Mouse (Mus musculus): ENCODE measurements around the gene Psma5.

Gene Psma5

DNA sequence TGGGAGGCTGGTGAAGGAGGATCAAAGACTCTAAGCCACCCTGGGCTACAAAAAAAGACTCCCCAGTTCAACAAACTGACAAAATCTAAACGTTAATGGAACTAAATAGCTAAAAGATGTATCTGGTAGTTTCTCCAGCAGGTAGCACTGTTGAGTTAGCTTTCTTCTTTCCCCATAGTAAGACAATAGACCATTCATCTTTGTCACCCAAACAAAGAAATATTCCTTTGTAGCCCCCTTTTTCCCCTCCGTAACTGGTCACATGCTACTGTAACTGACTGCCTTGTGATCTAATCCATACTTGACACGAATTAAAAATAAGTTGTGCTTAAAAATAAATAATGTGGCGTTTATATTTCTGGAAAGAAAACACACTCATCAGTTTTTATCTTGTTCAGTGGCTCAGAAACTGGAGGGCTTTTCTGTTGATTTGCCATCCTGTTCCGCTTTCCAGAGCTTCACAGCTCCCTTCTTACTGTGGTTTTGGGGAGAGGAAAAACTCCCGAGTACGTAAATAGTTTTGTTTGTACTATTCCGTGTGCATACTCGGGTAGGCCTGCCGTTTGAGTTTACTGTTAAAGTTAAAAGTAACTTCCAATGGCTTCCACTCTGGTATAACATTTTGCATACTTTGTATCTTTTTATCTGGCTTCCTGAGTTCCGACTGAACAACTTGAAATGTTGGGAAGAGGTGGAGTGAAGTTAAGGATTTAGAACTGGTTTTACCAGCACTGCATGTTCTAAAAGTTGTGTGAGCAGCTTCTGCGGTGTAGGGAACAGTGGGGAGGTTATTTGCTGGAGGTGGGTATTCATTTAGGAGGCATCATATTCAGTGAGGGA is 25.9 kb downstream of the Psma5 start:
- no peak for DNase-seq (ENCODE audit: low read depth)

DNA sequence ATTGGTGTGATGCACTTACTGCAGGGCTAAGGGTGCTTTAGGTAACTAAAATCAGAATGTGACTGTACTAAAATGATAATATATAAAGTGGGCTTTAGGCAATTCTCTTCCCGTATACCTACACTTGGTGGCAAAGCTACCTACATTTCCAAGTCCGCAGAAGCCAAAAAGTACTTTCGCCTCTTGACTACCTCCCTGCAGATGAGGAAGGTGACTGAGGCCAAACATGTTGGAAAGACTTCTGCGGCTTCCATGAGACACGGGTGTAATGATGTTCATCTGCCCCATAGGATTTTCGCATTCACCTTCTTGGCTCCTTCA is 26.5 kb downstream of the Psma5 start:
- no peak for DNase-seq (ENCODE audit: low read depth)

DNA sequence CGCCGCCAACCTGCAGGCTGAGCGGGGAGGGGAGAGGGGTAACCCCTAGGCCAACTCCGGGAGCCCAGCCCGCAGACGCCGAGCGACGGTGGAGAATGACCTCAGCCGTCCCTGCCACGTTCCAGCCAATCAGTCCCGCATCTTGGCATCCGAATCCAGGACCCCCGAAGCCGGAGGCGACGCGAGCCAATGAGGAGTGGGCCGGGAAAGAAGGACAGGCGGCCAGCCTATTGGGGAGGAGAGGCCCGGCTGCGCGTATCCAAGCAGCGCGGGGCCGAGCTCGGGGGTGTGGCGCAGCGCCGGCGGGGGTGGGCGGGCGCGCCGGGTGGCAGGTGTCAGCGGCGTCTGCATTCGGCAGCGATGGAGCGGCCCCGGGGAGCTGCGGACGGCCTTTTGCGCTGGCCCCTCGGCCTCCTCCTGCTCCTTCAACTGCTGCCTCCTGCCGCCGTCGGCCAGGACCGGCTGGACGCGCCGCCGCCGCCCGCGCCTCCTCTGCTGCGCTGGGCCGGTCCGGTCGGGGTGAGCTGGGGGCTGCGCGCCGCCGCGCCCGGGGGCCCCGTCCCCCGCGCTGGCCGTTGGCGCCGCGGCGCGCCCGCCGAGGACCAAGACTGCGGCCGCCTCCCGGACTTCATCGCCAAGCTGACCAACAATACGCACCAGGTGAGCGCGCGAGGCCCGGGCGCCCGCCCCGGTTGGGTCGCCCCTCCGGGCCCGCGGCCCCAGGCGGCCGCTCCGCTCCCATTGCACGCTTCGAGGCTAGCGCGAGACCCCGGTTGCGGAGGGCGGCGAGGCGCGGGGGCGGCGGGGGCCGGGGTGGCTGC is 27.3 kb downstream of the Psma5 start, which contains the start of gene Sort1:
Sort1 (plus strand) TSS at position 302 of the 821 bp plus-strand sequence.
- no peak for DNase-seq (ENCODE audit: low read depth)

DNA sequence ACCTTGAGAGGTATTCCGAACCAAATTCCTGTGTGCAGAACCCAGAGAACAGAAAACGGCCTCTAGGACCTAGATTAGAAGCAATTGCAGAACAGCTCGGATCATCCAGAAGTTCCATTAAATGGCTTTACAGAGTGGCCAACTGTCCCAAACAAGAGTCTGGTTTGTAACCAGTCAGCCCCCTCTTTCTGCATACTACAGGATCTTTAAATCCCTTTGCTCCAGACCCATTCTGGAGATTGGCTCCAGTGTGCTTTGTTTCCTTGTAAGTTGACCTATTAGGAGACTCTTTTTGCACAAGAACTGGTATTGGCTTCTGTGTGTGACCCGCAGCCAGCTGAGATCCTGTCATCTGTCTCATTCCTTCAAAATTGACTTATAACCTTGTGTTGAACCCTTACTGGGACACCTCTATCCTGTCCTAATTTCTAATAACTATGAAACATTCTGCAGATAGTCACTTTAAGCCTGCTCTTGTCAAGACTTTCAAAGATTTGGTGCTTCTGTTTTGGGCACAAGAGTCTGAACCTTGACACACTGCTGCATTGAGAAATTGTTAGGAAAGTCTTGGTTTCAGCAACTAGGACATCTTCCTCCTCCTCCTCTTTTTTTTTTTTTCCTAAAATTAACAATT is 28.5 kb downstream of the Psma5 start:
- no peak for DNase-seq (ENCODE audit: low read depth)

DNA sequence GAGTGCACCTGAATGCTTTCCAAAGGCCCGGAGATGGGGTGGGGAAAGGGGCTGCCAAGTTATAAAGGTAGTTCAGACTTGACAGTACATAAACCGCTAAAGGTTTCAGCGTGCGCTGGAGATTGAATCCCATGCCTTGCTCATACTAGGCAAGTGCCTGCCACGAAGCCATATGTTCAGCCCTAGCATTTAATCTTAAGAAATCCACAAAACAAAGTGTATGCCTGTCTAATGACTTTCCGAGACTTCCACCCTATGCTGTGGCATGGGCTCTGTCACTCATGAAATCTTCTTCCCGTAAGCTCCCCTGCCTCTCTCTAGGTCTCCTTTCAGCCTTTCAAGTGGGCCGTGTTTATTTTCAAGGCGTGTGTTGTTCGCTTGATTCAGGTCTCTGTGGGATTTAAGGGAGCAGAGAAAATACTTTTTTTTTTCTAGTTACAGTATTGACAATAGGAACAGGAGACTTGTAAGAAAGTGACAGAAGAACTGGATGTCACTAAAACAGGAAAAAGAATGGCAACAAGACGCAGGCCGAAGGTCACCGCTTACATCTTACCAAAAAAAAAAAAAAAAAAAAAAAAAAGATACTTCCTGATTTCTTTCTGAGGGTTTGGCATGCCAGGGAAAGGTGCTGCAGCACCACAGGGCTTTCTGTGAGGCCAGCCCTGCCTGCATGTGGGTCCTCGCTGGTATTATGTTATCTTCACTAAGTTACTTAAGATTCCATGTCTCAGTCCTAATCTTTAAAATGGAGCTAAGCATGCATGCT is 30.1 kb downstream of the Psma5 start:
- DNase-seq (ENCODE audit: low read depth) = no peak

DNA sequence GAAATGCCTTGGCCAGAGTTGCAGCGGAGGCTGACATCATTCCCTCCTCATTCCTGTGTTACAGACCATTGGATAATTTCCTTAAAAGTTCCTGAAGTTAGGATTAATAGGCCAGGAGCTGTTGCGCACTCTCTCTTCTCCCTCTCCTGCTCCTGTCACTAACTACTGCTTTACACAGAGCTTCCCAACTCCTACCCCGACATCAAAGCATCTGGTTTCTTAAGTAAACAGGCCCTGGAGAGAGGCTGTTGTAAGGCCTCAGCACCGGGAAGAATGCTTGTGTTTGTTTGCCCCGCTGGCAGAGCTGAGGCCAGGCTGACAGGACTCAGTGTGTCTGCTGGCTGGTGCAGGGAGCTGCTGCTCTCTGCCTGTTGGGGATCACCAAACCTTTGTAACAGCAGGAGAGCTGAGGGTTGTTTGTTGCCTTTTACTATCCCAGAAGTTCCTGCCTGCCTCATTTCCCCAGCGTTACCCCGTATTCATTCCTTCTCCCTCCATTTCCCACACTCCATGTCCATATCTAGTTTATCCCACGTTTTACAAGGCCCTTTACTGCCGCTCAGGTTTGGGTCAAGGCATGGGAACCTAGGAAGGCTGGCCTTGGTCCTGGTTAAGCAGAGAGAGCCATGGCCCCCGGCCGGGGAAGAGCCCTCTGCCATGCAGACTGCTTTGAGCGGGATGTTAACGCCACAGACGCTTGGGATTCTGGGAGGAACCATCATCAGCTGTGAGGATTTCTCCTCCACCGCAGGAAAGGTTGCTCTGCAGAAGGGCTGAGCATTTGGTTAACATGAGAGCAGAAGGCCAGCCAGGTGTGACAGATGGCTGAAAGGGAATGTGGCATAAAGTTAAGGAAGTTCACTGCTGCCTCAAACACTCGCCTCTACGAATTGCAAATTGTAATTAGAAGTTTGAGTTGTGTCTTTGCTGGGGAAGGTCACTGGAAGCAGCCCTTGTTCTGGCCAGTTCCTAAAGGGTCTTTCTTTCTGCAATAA is 31.4 kb downstream of the Psma5 start:
- no peak for DNase-seq (ENCODE audit: low read depth)

DNA sequence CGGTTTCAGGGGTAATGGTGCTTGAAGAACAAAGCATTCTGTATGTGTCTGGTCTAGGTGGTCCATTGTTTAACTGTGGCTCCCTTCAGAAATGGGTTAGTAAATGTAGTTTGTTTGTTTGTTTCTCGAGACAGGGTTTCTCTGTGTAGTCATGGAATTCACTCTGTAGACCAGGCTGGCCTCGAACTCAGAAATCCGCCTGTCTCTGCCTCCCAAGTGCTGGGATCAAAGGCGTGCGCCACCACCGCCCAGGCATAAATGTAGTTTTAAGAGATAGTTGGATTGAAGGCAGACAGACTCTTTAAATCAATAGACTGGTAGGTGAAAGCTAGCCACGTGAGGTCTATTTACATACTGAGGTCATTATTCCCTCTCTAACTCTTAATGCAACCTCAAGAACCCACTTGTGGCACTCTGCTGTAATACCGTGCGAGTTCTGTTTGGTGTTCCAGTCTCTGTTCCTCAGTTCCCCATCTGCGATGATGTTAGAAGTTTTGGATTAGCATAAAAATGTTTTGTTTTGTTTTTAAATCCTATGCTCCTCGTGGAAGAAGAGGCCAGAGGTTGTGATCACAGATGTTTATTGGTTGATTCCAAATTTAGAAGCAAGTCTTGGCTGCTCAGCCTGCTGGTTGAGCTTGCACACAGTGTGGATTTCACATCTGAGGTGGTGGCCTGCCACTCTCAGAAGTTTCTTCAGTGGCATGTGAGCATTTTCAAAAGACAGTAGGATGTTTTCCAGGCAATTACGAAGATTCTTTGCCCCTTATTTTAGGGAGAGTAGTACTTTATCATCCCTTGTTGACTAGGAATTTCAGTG is 32.8 kb downstream of the Psma5 start:
- DNase-seq (ENCODE audit: low read depth) = no peak

DNA sequence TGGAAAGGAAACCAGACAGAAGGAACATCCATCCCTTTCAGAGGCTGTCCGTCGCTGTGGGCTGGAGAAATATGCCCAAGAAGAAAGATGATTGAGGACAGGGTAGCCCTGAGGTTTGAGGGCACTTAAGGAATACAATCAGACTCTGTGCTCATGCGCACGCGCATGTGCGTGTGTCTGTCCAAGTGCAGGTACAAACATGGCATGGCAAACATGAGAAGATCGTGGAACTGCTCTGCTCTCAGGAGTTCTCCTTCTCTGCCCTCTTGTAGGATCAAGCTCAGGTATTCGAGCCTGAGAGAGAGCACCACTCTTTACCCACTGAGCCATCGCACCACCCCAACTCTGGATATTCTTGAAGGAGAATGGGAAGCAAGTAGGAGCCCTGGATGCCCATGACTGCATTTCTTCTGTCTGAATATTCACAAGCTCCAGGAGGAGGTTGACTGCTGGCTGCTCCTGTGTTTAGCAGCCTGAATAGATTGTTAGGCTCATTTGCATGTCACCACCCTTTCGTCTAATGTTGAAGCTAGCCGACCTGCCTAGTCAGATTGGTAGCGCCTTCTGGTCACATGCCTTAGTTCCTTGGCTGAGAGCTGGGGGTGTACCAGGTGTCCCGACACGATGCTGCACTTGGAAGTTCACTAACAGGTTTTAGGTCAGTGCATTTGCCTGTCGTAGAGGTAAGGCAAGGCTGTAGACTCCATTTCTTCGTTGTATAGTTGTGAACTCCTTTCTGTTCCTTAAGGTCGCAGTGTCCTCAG is 34.5 kb downstream of the Psma5 start:
- no peak for DNase-seq (ENCODE audit: low read depth)

DNA sequence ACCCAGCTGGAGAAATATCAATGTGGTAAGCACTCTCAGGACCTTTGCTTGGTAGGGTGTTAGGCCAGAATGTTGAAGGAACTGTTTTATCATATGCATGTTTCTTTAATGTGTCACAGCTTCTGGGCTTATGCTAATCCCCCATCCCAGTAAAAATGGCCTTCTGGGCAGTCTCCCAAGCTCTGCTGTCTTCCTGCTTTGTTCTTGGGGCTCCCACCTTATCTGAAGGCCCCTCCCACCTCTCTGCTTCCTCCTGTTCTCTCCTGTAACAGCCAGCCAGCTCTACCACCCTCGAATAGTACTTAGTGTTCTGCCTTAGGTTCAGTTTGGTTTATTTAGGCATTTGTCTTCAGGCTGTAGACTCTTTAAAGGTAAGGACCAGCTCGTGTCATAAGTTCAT is 37.7 kb downstream of the Psma5 start:
- DNase-seq (ENCODE audit: low read depth) = no peak

DNA sequence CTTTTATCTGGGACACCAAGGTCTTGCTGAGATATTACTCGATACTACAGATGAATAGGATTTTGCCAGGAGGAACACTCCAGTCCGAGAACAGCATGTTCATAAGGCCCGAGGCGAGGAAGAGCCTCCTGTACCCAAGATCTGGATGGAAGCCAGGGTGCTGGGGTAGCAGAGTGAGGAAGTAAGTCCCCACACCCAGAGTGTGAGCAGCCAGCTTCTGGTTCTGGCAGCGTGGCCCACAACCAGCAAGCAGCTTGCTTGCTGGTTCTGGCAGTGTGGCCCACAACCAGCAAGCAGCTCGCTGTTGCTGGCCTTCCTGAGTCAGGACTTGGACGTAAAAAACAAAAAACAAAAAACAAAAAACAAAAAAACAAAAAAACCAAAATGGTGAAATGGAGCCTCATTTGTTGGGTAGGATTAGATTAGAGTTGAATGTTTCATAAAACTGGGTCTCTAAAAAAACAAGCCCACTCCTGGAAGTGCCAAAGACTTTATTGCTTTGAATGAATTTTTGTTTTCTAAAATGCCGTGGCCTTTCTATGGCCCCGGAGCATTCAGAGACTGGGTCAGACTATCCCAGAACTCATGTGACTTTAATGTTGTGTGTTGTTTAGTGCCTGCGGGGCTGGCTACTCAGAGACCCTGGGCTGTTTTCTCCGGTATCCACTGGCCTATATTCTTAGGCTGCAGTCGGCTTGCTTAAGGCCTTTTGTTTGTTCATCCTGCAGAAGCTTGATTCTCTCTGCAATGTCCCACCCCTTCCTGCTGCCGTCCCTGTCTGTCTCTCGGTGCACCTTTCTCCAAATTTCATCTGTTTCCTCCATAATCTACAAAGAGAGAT is 38.9 kb downstream of the Psma5 start:
- DNase-seq (ENCODE audit: low read depth) = no peak

DNA sequence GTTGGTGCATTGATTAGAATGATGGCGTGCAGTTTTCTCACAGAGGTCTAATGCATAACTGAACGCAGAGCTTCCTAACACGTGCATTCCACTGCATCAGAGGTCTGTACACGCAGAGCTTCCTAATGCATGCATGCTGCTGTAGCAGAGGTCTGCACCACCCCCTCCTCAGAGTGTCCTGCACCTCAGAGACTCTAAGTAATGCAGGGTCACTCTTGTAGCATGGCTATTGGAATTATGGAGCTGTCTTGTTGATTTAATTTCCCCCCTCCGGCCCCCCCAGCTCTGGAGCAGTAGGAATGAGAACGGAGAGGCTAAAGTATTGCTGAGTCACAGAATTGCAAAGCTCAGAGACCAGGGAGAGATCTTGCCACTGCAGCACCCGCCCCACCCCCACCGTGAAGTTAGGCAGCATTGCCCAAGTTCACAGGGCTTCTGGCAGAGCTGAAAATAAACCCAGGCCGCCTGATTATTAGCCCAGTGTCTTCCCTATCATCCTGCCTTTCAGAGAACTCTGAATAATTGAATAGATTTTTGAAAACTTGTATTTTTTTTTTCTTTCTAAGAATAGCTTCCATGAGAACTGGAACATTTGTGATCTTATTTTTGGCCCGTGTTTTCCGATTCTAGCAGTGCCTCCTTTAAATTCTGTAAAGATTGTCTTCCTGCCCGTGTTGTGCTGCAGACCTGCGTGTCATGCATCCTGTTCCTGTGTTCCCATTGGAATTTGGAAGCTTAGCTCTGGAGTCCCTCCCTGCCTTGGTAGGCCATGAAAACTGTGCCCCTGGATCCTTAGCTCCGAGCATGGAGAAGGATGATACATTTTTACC is 39.7 kb downstream of the Psma5 start:
- peak; percentile 59 for DNase-seq (ENCODE audit: low read depth)

DNA sequence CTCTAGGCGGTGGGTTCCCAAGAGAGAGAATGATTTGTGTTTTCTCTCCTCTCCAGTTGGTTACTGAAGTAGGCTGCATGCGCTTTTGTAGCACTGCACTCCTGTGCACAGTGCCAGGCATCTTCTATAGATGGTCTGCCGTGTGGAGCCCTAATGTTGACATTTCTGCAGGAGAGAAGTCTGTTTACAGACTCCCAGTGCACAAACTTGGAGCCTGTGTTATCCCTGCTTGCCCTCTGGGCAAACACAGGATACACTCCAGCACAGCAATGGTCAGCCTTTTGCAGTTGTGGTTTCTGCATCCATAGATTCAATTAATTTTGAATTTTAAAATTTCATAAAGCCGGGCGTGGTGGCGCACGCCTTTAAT is 40.3 kb downstream of the Psma5 start:
- DNase-seq (ENCODE audit: low read depth) = no peak

DNA sequence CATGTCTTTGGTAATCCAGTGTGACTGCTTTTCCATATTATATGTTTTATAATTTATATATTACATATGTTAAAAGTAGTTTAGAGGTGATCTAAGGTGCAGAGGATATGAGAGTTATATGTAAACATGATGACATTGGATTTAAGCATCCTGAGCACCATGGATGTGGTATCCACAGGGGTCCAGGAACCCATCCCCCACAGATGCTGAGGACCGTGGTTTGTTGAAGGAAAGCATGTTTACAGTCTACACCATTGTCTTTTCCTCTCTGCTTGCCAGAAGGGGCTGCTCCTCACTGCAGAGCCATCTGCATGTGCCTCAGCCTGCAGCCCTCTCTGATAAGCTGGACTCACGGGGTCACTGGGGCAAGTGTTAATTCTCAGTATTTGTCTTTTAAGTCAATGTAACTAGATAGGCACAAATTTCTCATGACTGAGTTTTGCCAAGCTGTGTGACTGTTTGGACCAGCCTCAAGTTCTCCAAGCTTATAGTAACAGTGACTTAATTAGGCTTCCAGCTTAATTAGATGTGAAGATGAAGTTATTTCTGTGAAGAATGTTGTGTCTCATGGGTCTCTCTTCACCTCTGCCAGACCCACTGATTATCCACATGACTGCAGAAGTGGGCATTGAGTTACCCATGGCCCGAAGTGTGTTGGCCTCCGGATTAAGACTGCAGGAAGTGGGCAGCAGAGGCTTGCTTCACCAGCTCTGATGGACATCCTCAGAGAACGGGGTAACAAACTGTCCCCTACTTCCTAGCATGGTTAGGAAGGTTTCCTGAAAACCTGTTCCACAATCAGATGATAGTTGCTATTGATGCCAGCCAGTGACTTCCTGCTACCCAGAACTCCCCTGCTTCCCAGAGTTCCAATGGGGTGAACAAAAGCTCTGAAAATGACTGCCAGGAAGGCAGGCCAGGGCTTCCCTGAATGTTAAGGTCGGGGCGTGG is 41.2 kb downstream of the Psma5 start:
- DNase-seq (ENCODE audit: low read depth) = no peak

DNA sequence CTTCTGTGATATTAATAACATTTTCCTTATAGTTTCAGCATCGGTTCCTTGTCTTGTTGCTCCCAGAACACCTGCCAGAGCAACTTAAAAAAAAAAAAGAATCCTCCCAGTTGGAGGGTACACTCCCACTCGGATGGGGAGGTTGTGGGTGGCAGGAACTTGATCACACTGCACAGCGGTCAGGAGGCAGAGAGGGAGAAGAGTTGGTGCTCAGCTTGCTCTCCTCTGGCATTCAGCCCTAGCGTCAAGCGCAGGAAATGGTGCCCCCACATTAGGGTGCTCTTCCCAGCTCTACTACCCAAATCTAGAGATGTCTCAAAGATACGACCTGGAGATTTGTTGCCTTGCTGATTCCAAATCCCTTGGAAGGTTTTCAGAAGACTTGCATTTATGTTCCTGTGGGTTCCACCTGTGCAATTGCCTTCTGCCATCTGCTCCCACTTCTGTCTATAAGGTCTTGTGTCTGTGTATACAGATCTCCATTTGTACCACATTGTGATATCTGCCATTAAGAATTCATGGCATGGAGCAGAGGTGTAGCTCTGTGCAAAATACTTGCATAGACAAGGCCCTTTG is 43.8 kb downstream of the Psma5 start:
- no peak for DNase-seq (ENCODE audit: low read depth)

DNA sequence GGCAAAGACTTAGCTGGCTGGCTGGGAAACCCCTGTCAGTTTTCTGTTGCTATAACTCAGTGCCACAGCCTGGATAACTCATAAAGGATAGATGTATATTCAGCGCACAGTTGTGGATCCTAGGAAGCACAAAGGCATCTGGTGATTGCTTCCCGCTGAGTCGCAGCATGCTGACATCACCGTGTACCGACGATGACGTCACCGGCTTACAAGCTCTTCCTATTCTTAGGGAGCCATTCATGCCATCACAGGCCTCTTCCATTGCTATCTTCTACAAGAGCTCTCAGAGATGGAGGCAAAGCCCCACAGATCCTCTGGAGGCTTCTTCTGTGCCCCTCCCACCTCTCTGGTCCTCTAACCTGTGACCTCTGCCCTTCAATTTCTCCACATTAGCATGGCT is 47.0 kb downstream of the Psma5 start:
- DNase-seq (ENCODE audit: low read depth) = no peak

DNA sequence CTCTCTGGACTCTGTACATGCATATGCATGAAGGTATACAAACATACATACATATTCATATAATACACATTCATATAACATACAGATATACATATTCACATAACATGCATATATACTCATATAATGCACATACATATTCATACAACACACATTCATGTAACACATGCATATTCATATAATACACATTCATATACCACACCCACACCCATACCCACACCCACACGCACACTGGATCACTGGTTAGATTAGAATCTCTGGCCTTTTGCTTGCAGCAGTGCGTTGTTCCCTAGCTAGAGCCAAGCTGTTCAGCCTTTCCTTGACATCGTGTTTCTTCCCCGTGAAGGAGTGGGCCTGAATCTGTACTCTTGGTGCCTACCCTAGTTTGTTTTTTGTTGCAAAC is 48.0 kb downstream of the Psma5 start:
- DNase-seq (ENCODE audit: low read depth) = no peak

All from fibroblast of lung, adult 2 months (primary cell).